ENCODE assay signal across 8 mouse cellular contexts in genomic region chr8:128024774-128025222, GRCm38 (mm10).
DNase-seq lines count a peak whose midpoint lies in the region; ATAC-seq and TF ChIP-seq lines count a peak whose summit lies in the region.

No protein-coding gene starts in this region.

- H3ac ChIP-seq in myocyte (ENCODE audit: control insufficient read depth, insufficient read length) = no peak overlapping the region

- no peaks in the 10 kb centered on the region for H3K9me3 ChIP-seq in heart, embryonic 15.5 days (replicated peaks)

- H3K9ac ChIP-seq in heart, embryonic 15.5 days = no peak overlapping the region

- peak; percentile 64 for DNase-seq in retina, postnatal 1 day
- DNase-seq in retina, embryonic 14.5 days (ENCODE audit: low spot score) = no peak
- DNase-seq in kidney, postnatal 36 days = peak; percentile 61 to 68
- DNase-seq in urinary bladder, adult 2 months (ENCODE audit: low spot score) = no peak
- no peak for DNase-seq in ovary, postnatal 36 days (ENCODE audit: low spot score)

- WGBS in heart, embryonic 15.5 days = no CpG with 5 or more reads among the region's 2 CpGs

- no peaks in the 10 kb centered on the region for H3K27me3 ChIP-seq in heart, embryonic 15.5 days
- H3K27me3 ChIP-seq in myocyte (ENCODE audit: control insufficient read depth, insufficient read depth, insufficient read length) = no peaks in the 10 kb centered on the region

- H3K36me3 ChIP-seq in heart, embryonic 15.5 days = no peaks in the 10 kb centered on the region
- no peaks in the 10 kb centered on the region for H3K36me3 ChIP-seq in myocyte (ENCODE audit: control insufficient read depth, insufficient read depth)

- TF ChIP-seq POLR2A in myocyte (IDR thresholded peaks at IDR 0.05; ENCODE audit: insufficient read length, low read depth) = no peak

- H3K4me1 ChIP-seq in heart, embryonic 15.5 days (replicated peaks) = peaks cover 18% of the 10 kb centered on the region

- ATAC-seq in heart, embryonic 15.5 days (replicated peaks; ENCODE audit: insufficient number of reproducible peaks, insufficient read depth, low FRiP score, low read depth) = peak; percentile 44
- no peak for ATAC-seq in cerebellum, adult (ENCODE audit: insufficient number of reproducible peaks, low FRiP score, low TSS enrichment)

- peak overlapping the region; percentile 89 for H3K27ac ChIP-seq in heart, embryonic 15.5 days

- no peak overlapping the region for H3K4me3 ChIP-seq in heart, embryonic 15.5 days
- no peak overlapping the region for H3K4me3 ChIP-seq in myocyte

- no peaks in the 10 kb centered on the region for H3K79me2 ChIP-seq in myocyte (ENCODE audit: control insufficient read depth, insufficient read depth)

- H3K4me2 ChIP-seq in heart, embryonic 15.5 days = peak overlapping the region; percentile 13
- H3K4me2 ChIP-seq in myocyte (ENCODE audit: low read depth) = peak overlapping the region; percentile 58

TF ChIP-seq in myocyte, 11 proteins besides CTCF, POLR2A, EP300 and RAD21:
- TF ChIP-seq MYOG (IDR thresholded peaks at IDR 0.05; ENCODE audit: control insufficient read depth in 1 of 3, insufficient read depth in 1 of 3, insufficient read length in 2 of 3, low read depth in 2 of 3) (no peak), TCF3 (IDR thresholded peaks at IDR 0.05; ENCODE audit: insufficient read length, low read depth) (no peak), POLR2AphosphoS2 (IDR thresholded peaks at IDR 0.05; ENCODE audit: insufficient read length, low read depth) (no peak), TCF12 (IDR thresholded peaks at IDR 0.05; ENCODE audit: insufficient read depth, poor library complexity, severe bottlenecking) (no peak), CEBPB (IDR thresholded peaks at IDR 0.05; ENCODE audit: insufficient read depth, poor library complexity, severe bottlenecking) (no peak), SRF (IDR thresholded peaks at IDR 0.05; ENCODE audit: control insufficient read depth, insufficient read length, low read depth) (no peak), USF1 (IDR thresholded peaks at IDR 0.05; ENCODE audit: low read depth) (no peak), REST (IDR thresholded peaks at IDR 0.05; ENCODE audit: insufficient read depth, insufficient read length) (no peak), MAX (IDR thresholded peaks at IDR 0.05; ENCODE audit: low read depth) (no peak), MYOD1 (IDR thresholded peaks at IDR 0.05; ENCODE audit: control insufficient read depth in 1 of 3, insufficient read length in 2 of 3, low read depth in 2 of 3) (no peak), E2F4 (IDR thresholded peaks at IDR 0.05; ENCODE audit: insufficient read depth) (no peak)

Comparison
In these comparisons a context has a peak if more than half of its experiments do, and no peak if none do; other contexts are left out.
1. DNase-seq: peak in retina, postnatal 1 day (single experiment) and kidney, postnatal 36 days (2 of 2); none in retina, embryonic 14.5 days (single experiment), urinary bladder, adult 2 months (single experiment) and ovary, postnatal 36 days (single experiment).